Mouse (Mus musculus) bone marrow macrophage, adult 2 months (primary cell): Measurements from ENCODE around the gene Sec63.

ENCODE experiments used
- CTCF ChIP-seq: IDR thresholded peaks from 2 replicates; pipeline ENCODE4 v1.5.1; 2012; ENCODE audit warnings: low read depth, mild to moderate bottlenecking, low read length, moderate library complexity
- POLR2A ChIP-seq: IDR thresholded peaks from 2 replicates; pipeline ENCODE4 v1.6.1; 2012; ENCODE audit warnings: mild to moderate bottlenecking, low read depth, low read length, borderline replicate concordance

DNA sequence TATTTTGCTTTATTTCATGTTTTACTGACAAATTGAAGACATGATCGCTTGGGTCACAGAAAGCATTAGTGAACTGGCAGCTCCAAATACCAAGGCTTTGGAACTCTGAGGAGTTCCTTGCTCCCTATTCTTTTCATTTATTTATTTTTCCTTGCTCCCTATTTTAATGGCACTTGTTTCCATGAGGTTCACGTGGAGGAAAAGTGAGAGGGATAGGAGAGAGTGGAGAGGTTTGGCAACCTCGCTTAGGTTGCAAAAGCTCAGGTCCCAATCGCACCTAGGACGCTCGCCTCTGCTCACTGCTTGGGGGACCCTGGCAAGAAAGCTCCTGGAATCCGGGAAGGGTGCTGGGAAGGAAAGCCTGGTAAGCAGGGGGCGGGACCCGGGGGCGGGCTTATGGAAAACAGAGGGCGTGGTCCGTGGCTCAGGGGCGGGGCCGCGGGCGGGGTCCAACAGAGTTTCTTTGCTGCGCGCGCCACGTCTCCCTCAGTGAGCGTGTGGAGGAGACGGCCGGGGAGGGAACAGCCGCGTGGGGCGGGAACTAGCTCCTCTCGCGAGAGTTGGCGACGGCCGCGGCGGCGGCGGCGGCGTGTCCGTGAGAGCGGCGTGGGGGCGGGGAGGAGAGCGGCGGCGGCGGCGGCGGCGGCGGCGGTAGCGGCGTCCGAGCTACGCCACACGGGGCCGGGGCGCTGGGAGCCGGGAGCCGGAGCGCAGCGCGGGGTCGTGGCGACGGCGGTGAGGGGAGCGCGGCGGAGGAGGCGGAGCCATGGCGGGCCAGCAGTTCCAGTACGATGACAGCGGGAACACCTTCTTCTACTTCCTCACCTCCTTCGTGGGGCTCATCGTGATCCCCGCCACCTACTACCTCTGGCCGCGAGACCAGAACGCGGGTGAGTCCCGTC is at the start of gene Sec63:
- TF ChIP-seq POLR2A = no peak
- TF ChIP-seq CTCF = no peak
